Mouse (Mus musculus) mammary gland, adult 2 months (tissue): ENCODE results near the gene Etaa1. TPM values are rescaled to one million over a fixed set of nuclear protein-coding genes. Genes with fewer than 3 reads are reported as not detected.

Experiments used
- polyA plus RNA-seq: library from polyadenylated mRNA; depleted of rRNA; stranded (reverse); fragments of >200 nt; gene quantifications from 2 replicates; pipeline ENCODE4 v1.2.3, GENCODE M21; 2012; ENCODE audit warnings: low replicate concordance; rRNA removed

Gene Etaa1
- polyA plus RNA-seq, result 0.68 and 0.99 TPM in 2 replicates

GRCm38 (mm10) chr11:17953231-17954134, at the start of gene Etaa1:
TSS of gene Etaa1 (minus strand) at chr11:17953875.

